Mouse (Mus musculus) embryo, embryonic 11.5 days (tissue): Measurements from ENCODE around the gene Phlda3.

Experiments
- DNase-seq: peaks from one replicate; pipeline ENCODE4 v3.0.0-alpha.2; 2012; ENCODE audit warnings: low read depth, low spot score

Phlda3 gene

DNA sequence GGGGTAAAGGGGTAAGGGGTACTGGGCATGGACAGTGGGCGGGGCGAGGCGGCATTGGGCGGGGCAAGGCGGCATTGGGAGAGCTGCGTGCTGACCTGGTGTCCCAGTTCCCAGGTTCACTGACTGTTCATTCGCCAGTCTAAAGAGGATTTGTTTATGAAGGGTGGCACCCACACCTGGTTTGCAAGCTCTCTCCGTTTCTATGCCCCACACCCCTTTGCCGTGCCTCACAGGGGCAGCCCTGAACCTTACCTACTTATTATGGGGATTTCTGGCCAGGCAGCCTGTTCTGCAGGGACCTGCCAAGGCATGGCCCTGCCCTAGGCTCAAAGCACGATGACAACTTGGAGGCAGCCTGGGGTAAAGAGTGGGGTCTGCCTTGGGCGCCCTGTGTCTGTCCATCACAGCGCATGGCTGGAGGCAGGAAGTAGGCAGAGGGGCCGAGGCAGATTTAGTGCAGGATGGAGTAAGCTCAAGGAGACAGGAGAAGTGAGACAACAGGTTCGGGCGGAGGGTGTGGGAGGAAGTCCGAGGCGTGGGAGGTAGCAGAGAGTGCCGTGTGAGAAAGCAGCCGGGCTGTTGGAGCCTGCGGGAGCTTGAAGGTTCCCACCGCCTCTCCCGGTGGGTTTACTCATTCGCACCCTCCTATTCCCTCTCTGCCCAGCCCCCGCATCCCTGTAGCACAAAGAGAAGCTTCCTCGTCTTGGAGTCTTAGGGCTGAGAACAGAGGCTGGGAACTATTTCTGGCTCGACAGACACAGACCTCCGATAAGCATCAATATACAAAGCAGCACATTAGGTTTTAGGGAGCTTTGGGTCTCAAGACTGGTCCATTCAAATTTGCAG, 27.7 kb downstream of the Phlda3 start:
- no peak for DNase-seq

DNA sequence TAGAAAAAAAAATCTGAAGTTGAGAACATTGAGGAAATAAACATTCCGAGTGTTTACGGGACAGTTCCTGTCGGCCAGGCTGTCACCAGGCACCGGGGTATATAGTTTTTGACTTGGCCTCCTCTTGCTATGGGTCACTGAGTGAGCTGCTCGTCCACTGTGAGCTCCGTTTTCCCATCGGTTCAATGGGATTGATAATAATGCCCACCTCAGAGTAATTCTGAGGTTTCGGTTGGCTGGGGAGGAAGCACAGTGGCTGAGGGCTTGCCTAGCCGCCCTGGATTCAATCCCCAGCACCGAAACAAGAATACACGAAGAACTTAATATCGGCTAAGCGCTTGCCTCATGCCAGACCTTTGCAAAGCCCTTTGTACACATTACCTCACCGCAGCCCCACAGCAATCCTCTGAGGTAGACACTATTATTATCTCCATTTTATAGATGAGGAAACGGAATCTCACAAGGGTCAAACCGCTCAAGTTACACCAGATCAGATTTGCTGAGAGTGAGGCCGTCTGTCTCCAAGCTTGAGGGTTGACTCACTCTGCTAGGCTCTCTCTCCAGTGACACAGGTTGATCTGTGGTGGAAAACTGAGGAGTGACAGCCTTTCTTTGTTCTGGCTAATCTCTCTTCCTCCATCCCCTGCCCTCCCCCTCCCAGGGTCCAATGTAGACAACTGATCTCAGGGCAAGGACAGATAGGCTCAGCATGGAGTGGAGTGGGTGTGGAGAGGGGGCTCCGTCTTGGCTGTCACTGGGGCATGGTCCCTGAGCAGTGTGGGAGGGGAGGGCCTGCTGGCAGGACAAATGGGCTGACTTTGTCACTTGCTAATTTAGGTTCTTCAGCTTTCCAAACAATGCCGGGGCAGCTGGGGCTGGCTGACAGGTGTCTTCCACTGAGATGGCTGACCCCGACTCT, 28.6 kb downstream of the Phlda3 start:
- no peak for DNase-seq

DNA sequence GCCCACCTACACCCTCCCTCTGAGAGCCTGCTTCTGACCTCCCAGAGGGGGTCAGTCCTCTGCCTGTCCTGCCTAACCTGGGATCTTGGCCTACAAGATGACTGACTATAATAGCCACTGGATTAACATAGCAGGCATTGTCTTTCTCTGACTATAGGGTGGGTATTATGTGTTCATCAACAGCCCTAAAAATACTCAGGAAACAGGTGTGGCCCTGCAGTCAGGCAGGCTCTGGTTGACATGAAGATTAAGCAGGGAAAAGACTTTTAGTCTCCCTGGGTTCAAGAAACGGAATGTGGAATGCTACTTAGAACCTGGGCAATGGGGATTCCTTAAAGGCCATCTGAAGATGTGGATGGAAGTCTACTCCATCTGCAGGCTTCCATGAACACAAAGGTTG, 32.6 kb downstream of the Phlda3 start:
- no peak for DNase-seq

DNA sequence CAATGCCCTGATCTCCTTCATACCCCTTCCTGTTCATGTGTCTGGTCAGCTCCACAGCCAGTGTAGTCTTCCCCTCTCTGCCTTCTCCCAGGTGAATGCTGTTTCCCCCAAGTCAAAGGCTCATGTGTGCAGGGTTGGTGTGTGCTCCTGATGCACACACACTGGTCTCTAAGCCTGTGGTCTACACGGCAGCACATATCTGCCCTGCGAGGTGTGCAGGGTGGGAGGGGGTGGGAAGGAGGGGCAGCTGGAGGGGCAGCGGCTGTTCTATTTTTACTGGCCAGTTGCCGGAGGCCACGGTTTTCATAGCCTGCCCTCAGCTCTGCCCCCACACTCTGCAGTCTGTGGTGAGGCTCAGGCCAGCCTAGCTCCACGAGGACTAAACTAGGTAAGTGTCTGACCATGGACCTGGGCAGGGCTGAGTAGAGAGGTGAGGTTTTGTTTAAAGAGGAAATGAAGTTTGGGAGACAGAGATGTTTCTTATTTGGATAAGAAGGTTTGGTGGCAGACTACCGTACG, 33.2 kb downstream of the Phlda3 start:
- no peak for DNase-seq

DNA sequence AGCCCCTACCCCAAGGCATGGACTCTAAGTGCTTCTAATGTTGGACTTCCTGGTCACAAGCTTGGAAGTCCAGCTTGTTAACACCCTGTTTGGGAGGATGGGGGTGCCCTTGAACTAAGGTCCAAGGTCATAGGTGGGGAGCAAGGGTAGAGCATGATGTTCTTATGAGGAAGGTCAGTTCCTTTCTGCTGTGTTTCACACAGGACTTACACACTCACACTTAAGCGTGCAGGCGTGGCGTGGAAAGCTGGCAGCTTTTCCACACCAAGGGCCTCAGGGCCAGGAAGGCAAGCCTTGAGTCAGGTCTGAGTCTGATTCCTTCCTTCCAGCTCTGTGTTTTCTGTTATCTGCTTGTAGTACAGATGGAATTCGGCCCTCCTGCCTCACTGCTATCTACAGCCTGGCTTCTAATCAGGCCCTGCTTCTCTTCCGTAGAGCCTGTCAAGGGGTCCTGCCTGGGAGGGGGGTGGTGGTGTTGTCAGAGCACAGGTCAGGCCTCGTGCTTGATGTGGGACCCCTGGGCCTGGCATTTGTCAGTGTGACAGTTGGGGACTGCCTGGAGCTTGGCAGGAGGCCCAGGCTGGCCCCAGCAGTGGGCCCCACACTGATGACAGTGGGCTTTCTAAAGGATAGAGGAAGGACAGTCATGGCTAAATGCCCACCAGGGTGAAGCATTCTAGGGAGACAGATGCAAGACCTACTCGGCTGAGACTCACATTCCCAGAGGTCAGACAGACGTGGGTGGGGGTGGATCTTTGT, 34.5 kb downstream of the Phlda3 start:
- DNase-seq = no peak

DNA sequence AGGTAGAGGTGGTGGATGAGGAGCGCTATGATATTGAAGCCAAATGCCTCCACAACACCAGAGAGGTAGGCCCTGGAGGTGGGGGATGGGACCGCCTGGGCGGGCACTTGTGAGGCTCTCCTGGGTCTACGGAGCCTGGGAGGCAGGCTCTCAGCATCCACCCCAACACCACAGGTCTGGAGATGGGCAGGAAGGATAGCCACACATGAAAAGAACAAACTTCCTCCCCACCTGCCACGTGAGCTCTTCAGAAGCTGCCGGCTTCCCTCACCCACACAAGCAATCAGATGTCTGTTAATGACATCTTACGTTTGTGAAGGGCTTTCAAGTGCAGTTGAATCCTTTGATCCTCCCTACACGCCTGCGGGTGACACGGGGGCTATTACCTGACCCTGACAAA, 41.6 kb downstream of the Phlda3 start:
- no peak for DNase-seq

DNA sequence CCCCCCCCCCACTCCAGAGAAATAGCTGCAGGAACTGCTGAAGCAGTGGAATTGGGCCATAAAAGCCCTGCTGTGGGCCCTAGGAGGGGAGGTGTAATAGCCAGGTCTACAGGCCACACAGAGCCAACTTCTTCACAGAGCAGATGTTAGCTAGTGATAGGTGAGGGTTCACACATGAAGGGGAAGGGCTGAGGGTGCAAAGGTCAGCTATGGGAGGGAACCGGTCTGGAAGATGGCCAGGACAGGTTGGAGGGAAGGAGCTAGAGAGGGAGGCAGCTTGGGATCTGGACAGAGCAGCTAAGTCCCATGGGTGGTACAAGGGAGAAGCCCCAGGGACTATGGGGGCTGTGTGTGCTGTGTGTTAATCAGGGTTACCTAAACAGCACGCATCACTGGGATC, 44.3 kb downstream of the Phlda3 start:
- no peak for DNase-seq

DNA sequence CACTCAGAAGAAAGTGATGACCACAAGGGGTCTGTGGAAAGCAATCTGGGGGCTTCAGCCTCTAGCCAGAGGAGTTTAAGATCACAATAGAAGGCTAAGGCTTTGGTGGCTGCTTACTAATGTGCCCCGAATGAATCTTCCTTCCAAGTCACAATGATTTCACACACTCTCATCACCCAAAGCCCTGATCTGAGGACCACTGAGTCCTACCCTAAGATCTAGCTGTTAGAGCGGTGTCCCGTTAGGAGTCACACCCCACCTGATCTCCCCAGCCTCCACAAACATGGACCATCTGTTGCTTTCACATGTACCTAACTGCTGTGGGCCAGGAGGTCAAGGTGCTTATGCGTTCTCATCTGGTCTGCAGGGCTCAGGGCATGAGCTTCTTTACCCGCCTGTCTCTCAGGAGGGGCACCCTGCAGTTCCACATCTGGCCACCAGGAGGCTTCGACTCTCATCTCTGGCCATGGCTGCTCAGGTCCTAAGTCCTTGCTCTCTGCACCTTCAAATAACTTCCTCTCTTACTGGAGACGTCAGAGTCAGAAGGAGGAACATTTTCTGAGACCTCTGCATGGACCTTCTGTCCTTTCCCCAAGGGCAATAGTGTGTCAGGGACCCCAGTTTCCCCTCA, 45.2 kb downstream of the Phlda3 start:
- peak; percentile 59 for DNase-seq

DNA sequence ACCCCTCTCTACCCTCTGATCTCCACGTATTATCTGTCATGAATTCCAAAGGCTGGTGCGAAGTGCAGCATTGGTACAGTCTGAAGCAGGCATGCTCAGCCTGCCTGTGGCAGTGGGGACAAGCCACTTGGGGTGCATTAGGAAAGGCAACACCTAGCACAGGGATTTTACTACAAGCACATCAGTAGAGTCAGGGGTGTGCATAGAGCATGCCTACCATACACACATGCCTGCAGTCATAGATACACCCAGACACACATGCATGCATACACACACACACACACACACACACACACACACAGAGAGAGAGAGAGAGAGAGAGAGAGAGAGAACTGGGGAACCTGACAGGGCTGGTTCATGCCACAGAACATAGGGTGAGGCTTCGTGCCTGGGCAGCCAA, 46.3 kb downstream of the Phlda3 start:
- DNase-seq = no peak

DNA sequence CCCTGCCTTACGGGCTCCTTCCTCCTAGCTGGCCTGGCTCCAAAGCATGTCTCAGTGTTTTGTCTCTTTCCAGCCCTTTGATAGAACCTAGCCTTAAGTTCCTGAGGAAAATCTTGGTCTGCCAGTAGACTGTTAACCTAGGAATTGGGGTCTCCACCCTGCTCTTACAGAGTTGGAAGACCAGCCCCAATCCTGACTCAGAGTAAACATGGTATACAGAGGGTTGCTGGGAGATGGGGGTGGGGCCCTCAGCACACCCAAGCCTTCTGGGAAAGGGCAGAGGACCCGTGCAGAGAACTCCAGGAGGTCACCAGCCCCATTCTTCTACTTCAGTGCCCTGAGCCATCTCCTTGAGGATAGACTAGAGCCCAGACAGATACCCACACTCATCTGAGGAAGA, 46.7 kb downstream of the Phlda3 start:
- DNase-seq = no peak

DNA sequence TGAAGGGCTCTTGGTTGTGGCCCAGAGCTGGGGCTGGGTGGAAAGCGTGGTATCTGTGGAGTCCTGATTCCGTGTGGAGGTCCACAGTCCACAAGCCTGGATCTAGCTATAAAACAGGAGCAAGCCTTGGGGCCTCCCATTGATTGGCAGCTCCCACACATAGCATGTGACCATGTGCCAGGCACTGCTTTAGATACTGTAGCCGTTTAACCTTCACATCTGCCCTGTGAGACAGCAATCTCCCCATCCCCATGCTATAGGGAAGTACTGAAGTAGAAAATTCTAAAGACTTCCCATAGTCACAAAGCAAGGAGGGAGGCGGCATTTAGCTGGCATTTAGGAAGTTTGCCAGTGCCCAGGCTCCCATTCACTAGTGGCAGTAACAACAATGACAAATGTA, 47.2 kb downstream of the Phlda3 start:
- DNase-seq = no peak

DNA sequence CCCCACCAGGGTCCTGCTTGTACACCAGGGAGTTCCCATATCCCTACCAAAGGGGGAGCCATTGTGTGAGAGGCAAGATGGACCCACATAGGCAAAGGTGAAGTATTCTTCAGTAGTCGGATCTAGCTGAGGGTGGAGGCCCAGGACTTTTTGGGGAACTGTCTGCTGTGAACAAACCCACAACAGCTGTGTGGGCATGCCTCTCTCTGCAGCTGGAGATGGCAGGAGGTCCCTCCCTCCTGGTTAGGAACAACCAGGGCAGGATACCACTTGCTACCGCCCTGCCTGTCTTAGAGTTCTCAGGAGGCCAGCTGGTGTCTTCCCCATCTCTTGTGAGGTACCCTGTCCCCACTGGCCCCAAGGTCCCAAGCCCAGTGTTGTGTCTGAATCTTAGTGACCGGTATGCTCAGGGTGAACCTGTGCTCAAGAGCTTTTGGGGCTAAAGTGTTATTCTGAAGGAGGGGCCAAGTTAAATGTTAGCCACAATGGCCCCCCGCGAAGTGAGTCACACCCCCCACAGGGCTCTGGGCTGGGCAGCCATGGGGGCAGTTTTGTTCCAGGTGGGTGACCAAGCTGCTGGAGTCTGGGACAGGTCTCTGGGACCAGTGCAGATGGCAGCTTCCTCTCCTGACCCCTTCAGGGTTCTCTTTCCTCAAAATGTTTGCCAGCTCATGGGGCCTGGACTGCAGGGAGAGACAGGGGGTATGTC, 47.9 kb downstream of the Phlda3 start:
- no peak for DNase-seq

DNA sequence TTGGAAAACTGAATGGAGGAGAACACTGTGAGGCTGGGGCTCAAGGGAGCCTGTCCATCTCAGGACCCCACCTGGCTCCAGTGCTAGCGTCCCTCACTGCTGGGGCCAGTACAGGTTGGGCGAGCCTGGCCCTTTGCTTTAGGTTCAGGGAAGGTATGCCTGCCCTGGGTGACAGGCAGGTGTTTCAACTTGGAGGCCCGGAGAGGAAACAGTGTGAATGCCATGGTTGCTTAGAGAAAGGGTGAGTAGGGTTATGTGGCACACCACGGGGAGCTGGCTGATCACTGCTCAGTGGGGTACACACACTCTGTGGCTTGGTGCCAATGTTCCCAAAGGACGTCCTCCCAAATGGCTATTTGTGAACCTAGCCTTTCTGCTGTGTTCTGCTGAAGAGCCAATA, 48.6 kb downstream of the Phlda3 start:
- no peak for DNase-seq

DNA sequence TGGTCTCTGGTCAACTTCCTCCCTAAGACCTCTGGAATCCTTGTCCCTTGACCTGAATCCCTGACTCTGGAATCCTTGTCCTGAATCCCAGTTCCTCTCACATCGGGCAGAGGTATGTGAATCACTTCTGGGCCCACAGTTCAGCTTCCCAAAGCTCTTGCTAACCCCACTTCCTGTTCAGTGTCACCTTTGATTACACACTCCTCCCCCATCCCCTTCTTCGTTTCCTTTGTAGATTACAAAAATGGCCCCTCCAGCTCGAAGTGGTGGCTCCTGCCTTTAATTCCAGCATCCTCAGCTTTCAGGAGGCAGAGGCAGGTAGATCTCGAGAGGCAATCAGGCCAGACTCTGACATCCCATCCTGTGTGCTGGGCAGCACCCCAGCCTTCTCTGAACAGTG, 51.7 kb downstream of the Phlda3 start:
- no peak for DNase-seq

DNA sequence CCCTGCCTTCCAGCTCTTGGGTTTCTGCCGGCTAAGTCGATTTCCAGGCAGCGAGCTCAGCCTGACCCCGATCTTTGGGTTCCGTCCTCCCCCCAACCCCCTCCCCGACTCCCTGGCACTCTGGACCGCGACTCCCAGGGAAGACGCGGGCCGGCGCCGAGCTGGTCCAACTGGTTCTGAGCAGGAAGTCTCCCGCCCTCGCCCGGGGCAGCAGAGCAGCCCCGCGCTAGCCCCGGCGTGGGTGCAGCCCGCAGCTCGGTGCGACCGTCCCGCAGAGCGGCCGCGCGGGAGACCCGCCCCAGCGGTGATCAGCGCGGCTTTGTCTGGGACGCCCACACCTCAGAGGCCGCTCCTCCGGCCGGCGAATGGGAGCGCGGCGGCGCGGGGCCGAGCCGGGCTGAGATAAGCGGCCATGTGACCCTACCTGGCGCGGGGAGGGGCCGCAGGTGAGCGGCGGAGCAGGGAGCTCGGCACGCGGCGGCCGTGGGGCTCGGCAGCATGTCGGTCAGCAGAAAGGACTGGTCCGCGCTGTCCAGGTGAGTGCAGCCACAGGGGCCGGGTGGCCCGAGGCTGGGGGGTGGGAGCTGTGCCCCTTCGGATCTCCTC, 52.7 kb downstream of the Phlda3 start, which contains the start of gene Lad1:
Lad1 (plus strand) TSS at position 118 of the 606 bp plus-strand sequence.
- DNase-seq = no peak
